Mouse (Mus musculus) cortical plate, adult 2 months (tissue): ENCODE measurements around the gene Fmn2. TPM values are rescaled to one million over a fixed set of nuclear protein-coding genes. Genes with fewer than 3 reads are reported as not detected.

ENCODE experiments used
- H3K27ac ChIP-seq: fragments of 200-500 bp; 2 replicates; pipeline ENCODE4 v1.5.1; 2012; ENCODE audit warnings: low read length, control low read depth, inconsistent platforms; ENCODE audit not compliant: insufficient read depth
- H3K4me1 ChIP-seq: fragments of 200-500 bp; 2 replicates; pipeline ENCODE4 v1.6.1; 2011; ENCODE audit warnings: low read length; ENCODE audit not compliant: control insufficient read depth, insufficient read depth
- H3K4me3 ChIP-seq: fragments of 200-500 bp; 2 replicates; pipeline ENCODE4 v1.5.1; 2011; ENCODE audit warnings: mild to moderate bottlenecking, low read length, control low read depth; ENCODE audit not compliant: insufficient read depth
- CTCF ChIP-seq: fragments of 200-500 bp; IDR thresholded peaks from 2 replicates; pipeline ENCODE4 v1.5.1; 2011; ENCODE audit warnings: mild to moderate bottlenecking, control low read depth, low read length; ENCODE audit not compliant: insufficient read depth; ENCODE audit errors: extremely low read depth
- POLR2A ChIP-seq: fragments of 200-500 bp; IDR thresholded peaks from 2 replicates; pipeline ENCODE4 v1.6.1; 2011; ENCODE audit warnings: mild to moderate bottlenecking, low read length, control low read depth; ENCODE audit not compliant: insufficient read depth; ENCODE audit errors: extremely low read depth
- polyA plus RNA-seq: library from polyadenylated mRNA; depleted of rRNA; stranded (reverse); fragments of >200 nt; gene quantifications from 2 replicates; pipeline ENCODE4 v1.2.3, GENCODE M21; 2012; rRNA removed

The Fmn2 gene
- polyA plus RNA-seq, 1 experiment: 30.3 TPM

DNA sequence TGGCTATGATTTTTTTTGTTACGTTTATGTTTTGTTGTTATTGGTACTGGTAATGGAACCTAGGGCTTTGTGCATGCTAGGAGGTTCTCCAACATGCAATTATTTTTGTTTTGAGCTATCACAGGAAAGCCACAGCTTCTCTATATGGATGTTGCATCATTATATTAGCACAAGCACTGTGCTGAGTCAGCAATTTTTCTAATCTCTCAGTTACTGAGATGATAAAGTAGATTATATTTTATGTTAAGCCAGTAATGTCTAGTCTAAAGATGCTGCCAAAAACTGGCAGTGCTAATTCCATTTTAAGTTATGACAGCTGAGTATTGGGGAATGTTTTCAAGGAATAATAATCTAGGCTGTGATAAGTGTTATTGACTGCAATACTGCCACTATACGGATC is 287.0 kb downstream of the Fmn2 start:
- H3K4me1 ChIP-seq: no peaks in the 10 kb centered on the region
- no peak overlapping the region for H3K4me3 ChIP-seq
- TF ChIP-seq POLR2A: no peak
- TF ChIP-seq CTCF: no peak
- no peak overlapping the region for H3K27ac ChIP-seq

DNA sequence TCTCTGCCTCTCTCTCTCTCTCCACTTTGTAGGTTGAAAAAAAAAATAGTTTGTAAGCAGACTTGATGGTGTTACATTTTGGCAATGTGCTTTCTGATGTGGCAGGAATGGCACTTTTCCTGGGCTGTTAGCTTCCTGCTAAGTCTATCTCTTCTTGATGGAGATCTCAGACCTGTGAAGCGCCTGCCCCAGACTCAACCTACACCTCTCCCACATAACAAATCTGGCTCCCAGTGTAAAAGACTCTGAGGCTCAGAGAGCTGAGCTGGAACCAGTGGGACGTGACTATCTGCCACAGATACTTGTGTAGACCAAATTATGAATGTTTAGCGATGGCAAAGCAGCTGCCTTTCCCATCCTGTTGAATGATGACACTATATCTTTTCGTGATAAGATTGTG is 310.2 kb downstream of the Fmn2 start:
- Histone ChIP-seq H3K4me1 (peaks cover 2% of the 10 kb centered on the region; the same call in 1 of the 2 replicates), H3K27ac (no peak overlapping the region), H3K4me3 (no peak overlapping the region)
- TF ChIP-seq POLR2A (no peak), CTCF (no peak)

DNA sequence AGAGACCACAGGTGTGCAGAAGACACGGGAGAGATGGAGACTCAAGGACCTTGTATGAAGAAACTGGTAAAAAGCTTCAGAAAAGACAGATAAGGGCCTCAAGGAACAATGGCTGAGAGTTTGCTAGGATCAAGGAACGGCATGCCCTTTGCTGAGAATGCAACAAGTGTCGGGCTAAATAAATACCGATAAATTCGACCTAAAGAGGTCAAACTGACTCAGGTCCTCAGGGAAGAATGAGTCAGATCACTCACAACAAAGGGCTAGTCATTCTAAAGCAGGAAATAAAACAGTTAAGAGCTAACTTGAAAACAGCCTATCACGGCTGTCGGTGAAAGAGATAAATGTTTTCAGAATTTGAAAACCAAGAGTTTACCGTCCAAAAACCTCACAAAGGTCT is 324.9 kb downstream of the Fmn2 start:
- no peak for TF ChIP-seq POLR2A
- no peak for TF ChIP-seq CTCF
- Histone ChIP-seq H3K4me1 (no peaks in the 10 kb centered on the region), H3K4me3 (no peak overlapping the region), H3K27ac (no peak overlapping the region)

DNA sequence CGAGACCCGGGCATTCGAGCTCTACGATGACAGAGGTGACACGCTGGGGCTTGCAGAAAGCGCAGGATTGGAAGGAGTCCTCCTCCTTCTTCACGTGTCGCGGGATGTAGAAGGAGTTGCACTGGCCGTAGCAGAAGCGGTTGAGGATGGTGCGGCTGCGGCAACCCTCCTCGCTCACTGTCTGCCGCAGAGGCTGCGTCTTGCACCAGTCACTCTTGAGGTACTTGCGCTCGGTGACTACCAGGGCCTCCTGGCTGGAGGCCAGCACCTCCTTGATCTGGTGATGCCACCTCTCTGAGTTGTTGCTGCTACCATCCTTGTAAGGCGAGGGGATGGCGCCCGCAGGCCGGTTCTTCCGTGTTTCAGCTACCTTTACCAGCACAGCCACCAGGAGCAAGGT is 335.2 kb downstream of the Fmn2 start:
- TF ChIP-seq POLR2A (no peak), CTCF (no peak)
- Histone ChIP-seq H3K4me1 (no peaks in the 10 kb centered on the region), H3K27ac (no peak overlapping the region), H3K4me3 (no peak overlapping the region)

DNA sequence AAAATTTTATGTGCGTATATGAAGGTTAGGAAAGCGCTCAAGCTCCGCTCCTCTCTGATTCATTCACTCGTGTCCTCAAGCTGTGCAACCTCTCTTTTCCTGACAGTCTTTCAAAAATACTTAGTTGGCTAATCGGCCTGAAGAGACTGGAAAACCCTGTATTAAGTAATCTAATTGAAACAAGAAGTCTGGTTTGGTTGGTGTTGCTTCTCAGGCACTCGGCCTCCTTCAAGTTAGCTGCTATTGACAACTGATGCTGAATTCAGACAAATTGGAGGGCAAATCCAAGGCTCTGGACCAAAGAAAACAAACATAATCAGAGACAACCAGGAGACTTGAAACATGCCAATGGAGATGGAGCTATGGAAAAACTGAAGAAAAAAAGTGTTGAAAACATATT is 343.2 kb downstream of the Fmn2 start:
- no peak overlapping the region for H3K4me3 ChIP-seq
- TF ChIP-seq POLR2A (no peak), CTCF (no peak)
- H3K4me1 ChIP-seq: no peaks in the 10 kb centered on the region
- H3K27ac ChIP-seq: no peak overlapping the region

DNA sequence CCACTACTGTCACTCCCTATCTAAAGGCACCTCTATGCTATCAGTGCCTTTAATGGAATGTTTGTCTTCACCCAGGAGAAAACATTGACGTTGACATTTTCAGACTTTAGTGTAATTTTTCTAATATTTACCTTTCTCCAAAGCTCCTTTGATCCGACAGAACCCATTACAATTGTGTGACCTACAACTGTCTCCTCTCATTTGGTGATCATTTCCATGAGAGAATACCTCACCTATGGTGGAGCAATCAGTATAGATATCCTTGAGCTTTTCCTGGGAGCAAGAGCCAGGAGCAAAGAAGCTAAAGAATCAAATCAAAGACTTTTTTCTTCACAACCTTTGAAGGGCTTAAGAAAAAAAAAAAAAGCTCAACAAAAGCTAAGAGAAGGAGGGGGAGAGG is 354.6 kb downstream of the Fmn2 start:
- no peak overlapping the region for H3K4me3 ChIP-seq
- TF ChIP-seq POLR2A (no peak), CTCF (no peak)
- no peak overlapping the region for H3K27ac ChIP-seq
- H3K4me1 ChIP-seq: no peaks in the 10 kb centered on the region

DNA sequence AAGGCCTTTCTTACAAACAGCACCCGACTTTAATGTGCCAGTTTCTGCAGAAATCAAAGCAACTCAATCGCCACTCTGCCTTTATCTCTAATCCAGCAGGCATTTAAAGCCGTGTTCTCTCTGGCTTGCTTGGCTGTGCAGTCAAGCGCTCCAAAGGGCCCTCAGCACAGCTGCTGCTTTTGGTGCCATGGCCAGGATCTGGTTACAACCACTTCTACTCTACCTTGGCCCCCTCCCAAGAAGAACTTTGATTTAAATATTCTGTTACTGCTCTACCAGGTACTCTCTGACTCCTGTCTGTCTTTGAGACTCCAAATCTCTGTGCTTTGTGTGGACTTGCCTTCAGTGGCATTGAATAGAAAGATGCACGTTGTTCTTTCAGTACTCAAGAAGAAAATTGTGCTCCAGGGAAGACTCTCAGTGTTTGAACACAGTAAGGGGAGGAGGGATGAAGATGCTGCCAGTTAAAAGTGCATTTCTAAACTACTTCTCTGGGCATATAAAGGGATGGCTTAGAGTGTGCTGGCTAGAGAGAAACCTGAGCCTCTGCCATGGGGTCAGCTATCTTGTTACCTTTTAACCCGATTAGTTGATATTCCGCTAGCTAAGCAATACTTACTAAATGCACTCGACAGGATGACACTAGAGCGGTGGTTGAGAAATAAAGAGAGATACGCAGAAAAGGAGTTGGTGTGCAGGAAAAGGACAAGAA is 358.9 kb downstream of the Fmn2 start:
- no peaks in the 10 kb centered on the region for H3K4me1 ChIP-seq
- H3K4me3 ChIP-seq: no peak overlapping the region
- H3K27ac ChIP-seq: no peak overlapping the region
- TF ChIP-seq POLR2A: no peak
- no peak for TF ChIP-seq CTCF

Other genes starting within 250 kb of the Fmn2 start
- gene Olfr419, start 249.8 kb upstream of the Fmn2 start, polyA plus RNA-seq: not detected in 2 replicates
- gene Mptx1, start 171.3 kb upstream of the Fmn2 start, polyA plus RNA-seq: not detected in 2 replicates
- not detected in 2 replicates for gene Olfr417, start 136.7 kb upstream of the Fmn2 start, polyA plus RNA-seq
- gene Olfr248, start 110.8 kb upstream of the Fmn2 start, polyA plus RNA-seq: not detected in 2 replicates
- not detected in 2 replicates for gene Olfr414, start 77.8 kb upstream of the Fmn2 start, polyA plus RNA-seq
- gene Olfr220, start 59.7 kb upstream of the Fmn2 start, polyA plus RNA-seq: not detected in 2 replicates